Mouse (Mus musculus) liver, adult 2 months (tissue): ENCODE data around the gene Rundc3a. TPM values are rescaled to one million over a fixed set of nuclear protein-coding genes. Genes with fewer than 3 reads are reported as not detected.
A peak's percentile ranks its signal among the peaks of the same experiment; 100 is the strongest.
"Not testable (repeated sequence)": the region's sequence is repeated elsewhere in the genome, so short reads cannot be mapped to it uniquely, and the experiment has no call there.

ENCODE experiments used
- DNase-seq: peaks from one replicate; pipeline ENCODE4 v3.0.0-alpha.2; 2011; ENCODE audit warnings: low read depth, low spot score; ENCODE audit errors: extremely low read depth
- H3K27ac ChIP-seq: fragments of 200-500 bp; replicated peaks from 2 replicates; pipeline ENCODE4 v1.5.1; 2012; ENCODE audit warnings: low read depth, mild to moderate bottlenecking, control low read depth, inconsistent platforms, low read length; ENCODE audit not compliant: insufficient read depth
- H3K27me3 ChIP-seq: fragments of 200-500 bp; 2 replicates; pipeline ENCODE4 v1.6.1; 2012; ENCODE audit warnings: mild to moderate bottlenecking, moderate library complexity, low read length, inconsistent platforms; ENCODE audit not compliant: control insufficient read depth, insufficient read depth
- H3K36me3 ChIP-seq: fragments of 200-500 bp; 2 replicates; pipeline ENCODE4 v1.6.1; 2012; ENCODE audit warnings: low read length, inconsistent platforms; ENCODE audit not compliant: control insufficient read depth, insufficient read depth
- H3K4me1 ChIP-seq: fragments of 200-500 bp; 2 replicates; pipeline ENCODE4 v1.6.1; 2011; ENCODE audit warnings: low read length; ENCODE audit not compliant: control insufficient read depth, insufficient read depth
- H3K4me3 ChIP-seq: fragments of 200-500 bp; 2 replicates; pipeline ENCODE4 v1.5.1; 2011; ENCODE audit warnings: low read depth, mild to moderate bottlenecking, control low read depth, low read length, moderate library complexity; ENCODE audit not compliant: insufficient read depth
- H3K79me2 ChIP-seq: fragments of 200-500 bp; 2 replicates; pipeline ENCODE4 v1.6.1; 2012; ENCODE audit warnings: inconsistent platforms, mild to moderate bottlenecking, low read length, moderate library complexity; ENCODE audit not compliant: control insufficient read depth, insufficient read depth
- H3K9ac ChIP-seq: fragments of 200-500 bp; 2 replicates; pipeline ENCODE4 v1.6.1; 2012; ENCODE audit warnings: low read depth, mild to moderate bottlenecking, control low read depth, inconsistent platforms, low read length
- CTCF ChIP-seq: fragments of 200-500 bp; IDR thresholded peaks from 2 replicates; pipeline ENCODE4 v1.5.1; 2011; ENCODE audit warnings: low read depth, low read length, control low read depth
- POLR2A ChIP-seq: fragments of 200-500 bp; IDR thresholded peaks from 2 replicates; pipeline ENCODE4 v1.6.1; 2011; ENCODE audit warnings: low read length, control low read depth; ENCODE audit not compliant: insufficient read depth; ENCODE audit errors: extremely low read depth
- WGBS: fragments of 180-500 bp; shearing (Covaris S2); methylation state at CpG from one replicate; pipeline ENCODE4 v1.1.7; 2018; 5-methylcytosine and 5-hydroxymethylcytosine counted together
- polyA plus RNA-seq: library from polyadenylated mRNA; depleted of rRNA; stranded (reverse); fragments of >200 nt; gene quantifications from 2 replicates; pipeline ENCODE4 v1.2.3, GENCODE M21; 2012
- total RNA-seq: library from RNA; depleted of rRNA; stranded (reverse); fragments of >200 nt; gene quantifications from 2 replicates; pipeline ENCODE4 v1.2.3, GENCODE M21; 2014

The Rundc3a gene
- total and polyA plus RNA-seq, 2 experiments: 1.0 to 2.1 TPM

DNA sequence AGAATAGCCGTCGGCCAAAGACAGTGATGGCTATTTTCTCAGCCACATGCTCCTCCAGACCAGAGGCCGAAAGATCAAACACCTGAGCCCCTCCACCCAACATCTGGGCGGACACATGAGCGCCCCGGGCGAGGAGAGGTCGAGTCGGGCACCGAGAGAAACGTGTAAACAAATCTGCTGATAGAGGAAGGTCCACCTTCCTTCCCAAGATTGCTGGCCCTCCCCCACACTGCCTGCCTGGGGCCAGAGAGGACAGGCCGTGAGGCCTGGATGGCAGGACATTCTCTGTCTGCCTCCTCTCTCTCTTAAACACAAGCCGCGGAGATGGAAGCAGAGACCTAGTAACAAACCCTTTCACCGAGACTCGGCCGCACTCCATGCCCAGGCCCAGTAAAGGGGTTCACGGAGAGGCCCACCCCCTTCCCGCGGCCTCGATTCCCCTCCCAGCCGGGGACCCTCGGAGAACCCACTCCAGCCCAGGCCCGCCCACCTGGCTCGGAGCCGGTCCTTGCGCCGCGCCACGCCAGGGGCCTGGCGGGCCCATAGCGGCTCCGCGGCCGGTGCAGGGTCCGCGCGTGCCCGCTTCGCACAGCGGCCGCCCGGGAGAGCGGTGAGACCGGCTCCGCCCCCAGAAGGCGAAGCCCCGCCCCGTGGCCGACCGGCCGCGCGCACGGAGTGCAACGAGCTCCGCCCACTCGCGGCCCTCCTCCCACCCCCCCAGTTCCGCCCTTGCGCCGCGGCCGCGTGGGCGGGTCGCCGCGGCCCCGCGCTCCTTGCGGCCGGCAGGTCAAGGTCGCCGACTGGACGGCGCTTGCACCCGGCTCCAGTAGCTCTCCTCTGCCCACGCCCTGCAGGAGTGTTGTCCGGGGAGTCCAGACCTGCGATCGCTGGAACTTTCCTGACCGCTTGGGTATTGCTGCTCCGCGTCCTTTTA, 14.0 kb downstream of the Rundc3a start:
- H3K4me1 ChIP-seq: peaks cover 26% of the 10 kb centered on the region
- H3K36me3 ChIP-seq: peaks cover 15% of the 10 kb centered on the region
- TF ChIP-seq CTCF (no peak), POLR2A (peak; percentile 59; the same call in 1 of the 2 replicates)
- peak overlapping the region; percentile 99 for H3K27ac ChIP-seq
- WGBS: under 1% methylated on average over 85 of the region's 85 CpGs
- peak overlapping the region; percentile 97 for H3K9ac ChIP-seq
- peak overlapping the region; percentile 90 for H3K4me3 ChIP-seq
- no peaks in the 10 kb centered on the region for H3K27me3 ChIP-seq
- peaks cover 7% of the 10 kb centered on the region; the same call in 1 of the 2 replicates for H3K79me2 ChIP-seq
- peak; percentile 90 for DNase-seq

GRCm38 (mm10) chr11:102407834-102408215, 14.6 kb downstream of the Rundc3a start, which contains the start of gene Slc25a39:
Gene Slc25a39, minus strand, starts transcription at chr11:102407946.
- H3K9ac ChIP-seq: peak within 1 kb of the TSS; percentile 97
- peaks cover 26% of the 10 kb centered on the region for H3K4me1 ChIP-seq
- H3K79me2 ChIP-seq: peaks cover 7% of the 10 kb centered on the region; the same call in 1 of the 2 replicates
- TF ChIP-seq POLR2A (no peak), CTCF (no peak)
- peak; percentile 84 for DNase-seq
- peak within 1 kb of the TSS; percentile 99 for H3K27ac ChIP-seq
- H3K36me3 ChIP-seq: peaks cover 10% of the 10 kb centered on the region
- under 1% methylated on average over 19 of the region's 19 CpGs for WGBS
- H3K27me3 ChIP-seq: no peaks in the 10 kb centered on the region
- peak within 1 kb of the TSS; percentile 90 for H3K4me3 ChIP-seq

- H3K27ac ChIP-seq: peak overlapping the region; percentile 99
- H3K27me3 ChIP-seq: no peaks in the 10 kb centered on the region
- peaks cover 7% of the 10 kb centered on the region; the same call in 1 of the 2 replicates for H3K79me2 ChIP-seq
- H3K9ac ChIP-seq: peak overlapping the region; percentile 89
- TF ChIP-seq CTCF (no peak), POLR2A (peak; percentile 82)
- H3K4me1 ChIP-seq: peaks cover 26% of the 10 kb centered on the region
- under 1% methylated on average over 32 of the region's 32 CpGs for WGBS
- H3K4me3 ChIP-seq: peak overlapping the region; percentile 84; the same call in 1 of the 2 replicates
- peak; percentile 98 for DNase-seq
- peaks cover 4% of the 10 kb centered on the region; the same call in 1 of the 2 replicates for H3K36me3 ChIP-seq
These were observed 15.2 kb downstream of the Rundc3a start for GRCm38 (mm10) chr11:102408344-102408876.

DNA sequence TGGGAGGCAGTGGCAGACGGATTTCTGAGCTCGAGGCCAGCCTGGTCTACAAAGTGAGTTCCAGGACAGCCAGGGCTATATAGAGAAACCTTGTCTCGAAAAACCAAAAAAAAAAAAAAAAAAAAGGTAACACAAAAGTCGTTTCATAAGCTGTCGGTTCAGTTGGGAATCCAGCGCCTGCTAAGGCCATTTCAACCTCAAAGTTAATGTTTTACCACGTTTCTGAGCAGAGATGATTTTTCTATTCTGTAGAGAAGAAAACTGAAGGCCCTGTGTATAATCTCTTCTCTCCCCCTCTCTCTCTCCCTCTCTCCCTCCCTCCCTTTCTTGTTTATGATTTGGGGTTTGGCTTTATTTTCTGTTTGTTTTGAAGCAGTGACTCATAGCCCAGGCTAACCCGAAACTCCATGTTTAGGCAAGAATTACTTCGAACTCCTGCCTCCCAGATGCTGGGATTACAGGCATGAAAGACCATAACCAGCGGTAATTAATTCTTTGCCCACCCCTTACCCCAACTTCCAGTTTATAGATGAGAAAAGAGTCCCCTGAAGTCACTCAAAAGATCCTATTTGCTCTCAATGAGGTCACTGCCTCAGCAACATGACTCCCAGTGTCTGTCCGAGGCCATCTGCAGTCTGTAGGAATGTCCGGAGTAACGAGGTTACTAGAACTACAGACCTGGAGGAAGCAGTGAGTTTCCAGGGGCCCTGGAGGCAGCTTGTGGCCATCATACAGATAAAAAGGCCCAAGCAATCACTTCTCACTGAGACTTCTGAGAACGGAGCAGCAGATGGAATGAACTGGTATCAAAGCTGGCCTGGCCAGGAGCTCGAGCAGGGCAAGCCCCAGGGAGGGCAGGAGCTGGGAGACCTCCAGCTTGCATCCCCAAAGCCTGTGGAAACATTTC, 15.9 kb downstream of the Rundc3a start:
- peaks cover 23% of the 10 kb centered on the region for H3K4me1 ChIP-seq
- peaks cover 7% of the 10 kb centered on the region; the same call in 1 of the 2 replicates for H3K79me2 ChIP-seq
- H3K4me3 ChIP-seq: 0 out of 2 replicates have a peak overlapping the region, but pooled peaks have one; percentile 7
- H3K27me3 ChIP-seq: no peaks in the 10 kb centered on the region
- H3K27ac ChIP-seq: peak overlapping the region; percentile 88
- H3K9ac ChIP-seq: peak overlapping the region; percentile 53
- H3K36me3 ChIP-seq: peaks cover under 1% of the 10 kb centered on the region; the same call in 1 of the 2 replicates
- peak; percentile 81 for DNase-seq
- no peak for TF ChIP-seq CTCF
- whole genome bisulfite sequencing: 13% methylated on average over 15 of the region's 15 CpGs

DNA sequence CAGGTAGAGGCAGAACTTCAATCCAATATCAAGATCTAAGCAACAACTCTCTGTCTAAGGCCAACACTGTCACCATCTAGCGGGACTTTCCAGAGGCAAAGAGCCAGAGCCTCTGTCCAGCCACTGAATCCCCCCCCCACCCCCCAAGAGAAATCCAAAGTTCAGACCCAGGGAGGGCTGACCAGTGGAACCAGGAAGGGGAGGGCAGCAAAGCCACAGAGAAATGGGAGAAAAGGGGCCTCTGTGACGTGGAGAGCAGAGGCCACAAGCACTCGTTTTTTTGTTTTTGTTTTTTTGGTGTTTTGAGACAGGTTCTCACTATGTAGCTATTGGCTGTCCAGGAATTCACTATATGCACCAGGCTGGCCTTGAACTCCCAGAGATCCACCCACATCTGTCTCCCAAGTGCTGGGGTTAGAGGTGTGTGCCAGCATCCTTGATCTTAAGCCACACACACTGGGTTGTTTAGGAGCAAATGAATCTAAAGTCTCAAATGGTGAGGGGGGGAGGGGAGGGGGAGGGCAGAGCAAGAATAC, 16.7 kb downstream of the Rundc3a start:
- peak; percentile 63 for DNase-seq
- no peaks in the 10 kb centered on the region for H3K36me3 ChIP-seq
- peaks cover 7% of the 10 kb centered on the region; the same call in 1 of the 2 replicates for H3K79me2 ChIP-seq
- no peaks in the 10 kb centered on the region for H3K27me3 ChIP-seq
- H3K4me3 ChIP-seq: no peak overlapping the region
- H3K9ac ChIP-seq: peak overlapping the region; percentile 51
- WGBS: 21% methylated on average over 3 of the region's 3 CpGs
- peak overlapping the region; percentile 88 for H3K27ac ChIP-seq
- TF ChIP-seq POLR2A: no peak
- no peak for TF ChIP-seq CTCF
- peaks cover 18% of the 10 kb centered on the region for H3K4me1 ChIP-seq

DNA sequence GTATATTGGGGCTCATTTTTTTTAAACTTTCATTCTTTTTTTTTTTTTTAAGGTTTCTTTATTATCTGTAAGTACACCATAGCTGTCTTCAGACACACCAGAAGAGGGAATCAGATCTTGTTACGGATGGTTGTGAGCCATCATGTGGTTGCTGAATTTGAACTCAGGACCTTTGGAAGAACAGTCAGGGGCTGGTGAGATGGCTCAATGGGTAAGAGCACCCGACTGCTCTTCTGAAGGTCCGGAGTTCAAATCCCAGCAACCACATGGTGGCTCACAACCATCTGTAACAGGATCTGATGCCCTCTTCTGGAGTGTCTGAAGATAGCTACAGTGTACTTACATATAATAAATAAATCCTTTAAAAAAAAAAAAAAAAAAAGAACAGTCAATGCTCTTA, 17.1 kb downstream of the Rundc3a start:
- H3K27ac ChIP-seq, DNase-seq, H3K27me3 ChIP-seq, H3K4me3 ChIP-seq, H3K9ac ChIP-seq, H3K79me2 ChIP-seq, H3K36me3 ChIP-seq: not testable (repeated sequence)
- peaks cover 16% of the 10 kb centered on the region for H3K4me1 ChIP-seq
- WGBS: 69% methylated on average over 3 of the region's 3 CpGs
